Mouse (Mus musculus) MEL (cell line): ENCODE data around the gene Oard1.

Experiments
- CTCF ChIP-seq, 3 experiments: IDR thresholded peaks in 2 of 3; conservative IDR thresholded peaks in 1 of 3; 2 replicates each; pipeline ENCODE4 v1.5.1; 2011 to 2012; ENCODE audit warnings: low read length in 3 of 3, low read depth in 2 of 3, mild to moderate bottlenecking in 2 of 3, improper control_type of control experiment in 1 of 3, inconsistent platforms in 1 of 3, mixed read lengths in 1 of 3, moderate library complexity in 1 of 3; ENCODE audit not compliant: control insufficient read depth in 1 of 3, insufficient read depth in 1 of 3, poor library complexity in 1 of 3, severe bottlenecking in 1 of 3
- E2F4 ChIP-seq: IDR thresholded peaks from 2 replicates; pipeline ENCODE4 v1.6.1; 2011; ENCODE audit warnings: low read depth, low read length, improper control_type of control experiment, borderline replicate concordance
- EP300 ChIP-seq, 2 experiments: IDR thresholded peaks; 2 replicates each; pipeline ENCODE4 v1.6.1; 2011; ENCODE audit warnings: improper control_type of control experiment in 2 of 2, low read length in 2 of 2, low read depth in 1 of 2, mild to moderate bottlenecking in 1 of 2
- GATA1 ChIP-seq: IDR thresholded peaks from 2 replicates; pipeline ENCODE4 v1.6.1; 2011; ENCODE audit warnings: low read depth, low read length, improper control_type of control experiment
- JUND ChIP-seq: IDR thresholded peaks from 2 replicates; pipeline ENCODE4 v1.6.1; 2011; ENCODE audit warnings: low read depth, mild to moderate bottlenecking, improper control_type of control experiment, low read length
- MEF2A ChIP-seq: IDR thresholded peaks from 2 replicates; pipeline ENCODE4 v1.6.1; 2014; ENCODE audit warnings: low read depth, mild to moderate bottlenecking, inconsistent platforms, low read length, improper control_type of control experiment; ENCODE audit not compliant: poor library complexity, insufficient replicate concordance, severe bottlenecking; ENCODE audit errors: extremely low read depth
- POLR2A ChIP-seq, 2 experiments: IDR thresholded peaks; 2 replicates each; pipeline ENCODE4 v1.6.1; 2011 to 2012; ENCODE audit warnings: low read length in 2 of 2, mild to moderate bottlenecking in 2 of 2, control low read depth in 1 of 2, improper control_type of control experiment in 1 of 2, low read depth in 1 of 2, moderate library complexity in 1 of 2; ENCODE audit not compliant: control insufficient read depth in 1 of 2, insufficient read depth in 1 of 2, poor library complexity in 1 of 2
- SMC3 ChIP-seq: IDR thresholded peaks from 2 replicates; pipeline ENCODE4 v1.6.1; 2011; ENCODE audit warnings: low read depth, low read length, improper control_type of control experiment
- USF2 ChIP-seq, 2 experiments: IDR thresholded peaks; 2 replicates each; pipeline ENCODE4 v1.6.1; 2011 to 2012; ENCODE audit warnings: improper control_type of control experiment in 2 of 2, low read length in 2 of 2, borderline replicate concordance in 1 of 2, inconsistent platforms in 1 of 2, low read depth in 1 of 2, mild to moderate bottlenecking in 1 of 2; ENCODE audit not compliant: insufficient read depth in 1 of 2

- TF ChIP-seq SMC3 (no peak), MEF2A (no peak), POLR2A (IDR thresholded peaks at IDR 0.05; ENCODE audit: control insufficient read depth in 1 of 2, insufficient read depth in 1 of 2, low read depth in 1 of 2, low read length in 2 of 2, poor library complexity in 1 of 2) (no peak), CTCF (IDR thresholded peaks at IDR 0.05 in 2 of 3, conservative IDR thresholded peaks at IDR 0.05 in 1 of 3; ENCODE audit: control insufficient read depth in 1 of 3, insufficient read depth in 1 of 3, low read depth in 2 of 3, low read length in 3 of 3, poor library complexity in 1 of 3, severe bottlenecking in 1 of 3) (no peak), JUND (no peak), GATA1 (no peak), EP300 (IDR thresholded peaks at IDR 0.05; ENCODE audit: low read depth in 1 of 2, low read length in 2 of 2) (no peak), USF2 (IDR thresholded peaks at IDR 0.05; ENCODE audit: borderline replicate concordance in 1 of 2, insufficient read depth in 1 of 2, low read depth in 1 of 2, low read length in 2 of 2) (no peak), E2F4 (no peak)
Observed at GRCm38 (mm10) chr17:48416011-48416410, 6.2 kb downstream of the Oard1 start.
